Mouse (Mus musculus) C2C12 (cell line): ENCODE data around the gene R3hdml.

Experiments
- CTCF ChIP-seq: IDR thresholded peaks from one replicate; pipeline ENCODE4 v1.5.1; 2011; ENCODE audit not compliant: control insufficient read depth, insufficient read depth, insufficient read length
- MAX ChIP-seq: IDR thresholded peaks from one replicate; pipeline ENCODE4 v1.6.1; 2011; ENCODE audit warnings: mild to moderate bottlenecking, control low read depth

GRCm38 (mm10) chr2:163463998-163464397, 28.1 kb upstream of the R3hdml start:
- TF ChIP-seq CTCF = no peak
- no peak for TF ChIP-seq MAX
